Mouse (Mus musculus) left cerebral cortex, adult 2 months (tissue): ENCODE data around the gene Tmem229a. TPM values are rescaled to one million over a fixed set of nuclear protein-coding genes. Genes with fewer than 3 reads are reported as not detected.

Experiments
- DNase-seq, 2 experiments: peaks; one replicate each; pipeline ENCODE4 v3.0.0; 2021 to 2022; ENCODE audit warnings: low spot score in 2 of 2, mixed read lengths in 1 of 2; ENCODE audit errors: extremely low spot score in 1 of 2
- H3K27ac ChIP-seq: fragments of 200-600 bp; 2 replicates; pipeline ENCODE4 v1.8.1; 2022
- H3K4me3 ChIP-seq: fragments of 200-600 bp; 2 replicates; pipeline ENCODE4 v1.8.1; 2022
- CTCF ChIP-seq: fragments of 200-600 bp; IDR thresholded peaks from 2 replicates; pipeline ENCODE4 v1.8.1; 2022; ENCODE audit warnings: antibody characterized with exemption, mild to moderate bottlenecking, moderate library complexity
- intact Hi-C: fragments of 180-260 bp; cut with DNase I; formaldehyde crosslinking; loops from one replicate; pipeline ENCODE4 v1.15.1; 2025
- long read RNA-seq, 2 experiments: library from polyadenylated mRNA; stranded (forward); transcript quantifications; one replicate each; pipeline ENCODE4 v2.0.0; 2021; ENCODE audit warnings: borderline mapping rate in 2 of 2
- total RNA-seq, 2 experiments: library from RNA; stranded (reverse); gene quantifications; 2 replicates each; pipeline ENCODE4 v1.2.3; 2021

The Tmem229a gene
- 10 to 100 TPM; 38.9 to 44.8 TPM for total RNA-seq
- long read RNA-seq, experiment 1, full-length matches to known transcripts: 144 of 145 reads
- long read RNA-seq, experiment 1, partial matches to known transcripts: 0 of 145 reads
- long read RNA-seq, experiment 1, other reads (novel, unspliced or antisense): 1 of 145 reads
- long read RNA-seq, experiment 2, full-length matches to known transcripts: 210 of 212 reads
- long read RNA-seq, experiment 2, partial matches to known transcripts: 0 of 212 reads
- long read RNA-seq, experiment 2, other reads (novel, unspliced or antisense): 2 of 212 reads

DNA sequence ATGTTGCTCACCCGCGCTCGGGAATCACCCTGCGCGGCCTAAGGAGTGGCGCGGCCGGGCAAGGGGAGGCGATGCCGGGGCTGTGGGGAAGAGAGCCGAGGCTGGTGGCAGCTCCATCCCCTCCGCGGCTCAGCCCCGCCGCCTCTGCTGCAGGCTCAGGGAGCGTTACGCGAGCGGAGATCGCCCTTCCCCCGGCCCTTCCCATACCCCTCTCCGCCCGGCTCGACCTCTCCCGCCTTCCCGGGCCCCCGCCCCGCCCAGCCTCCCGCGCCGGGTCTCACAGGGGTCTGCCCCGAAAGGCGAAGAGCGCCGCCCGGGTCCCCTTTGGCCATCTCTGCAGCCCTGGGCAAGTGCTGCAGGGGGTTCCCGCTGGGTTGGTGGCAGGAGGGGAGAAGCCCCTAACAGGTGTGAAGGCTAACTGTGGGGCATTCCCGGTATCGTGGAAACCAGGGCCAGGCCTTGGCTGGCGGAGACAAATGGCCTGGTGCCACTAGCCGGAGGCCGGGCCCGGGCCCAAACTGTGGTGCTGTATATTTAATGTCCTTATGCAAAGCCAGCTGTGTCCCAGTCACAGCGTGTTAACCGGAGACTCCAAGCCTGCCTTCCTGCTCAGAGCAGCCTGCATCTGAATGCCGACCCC, at the start of gene Tmem229a:
Gene Tmem229a, minus strand, starts transcription at position 352 of the 640 bp plus-strand sequence.
- peak within 1 kb of the TSS; percentile 77 for H3K4me3 ChIP-seq
- DNase-seq: peak in 1 of 2 experiments; percentile 71
- intact Hi-C loops: loop anchor here (5.0 kb wide), 3 partner anchors 36 to 289 kb away; partner anchors contain the start of gene Wasl
- no peak for TF ChIP-seq CTCF
- peak within 1 kb of the TSS; percentile 98 for H3K27ac ChIP-seq

DNA sequence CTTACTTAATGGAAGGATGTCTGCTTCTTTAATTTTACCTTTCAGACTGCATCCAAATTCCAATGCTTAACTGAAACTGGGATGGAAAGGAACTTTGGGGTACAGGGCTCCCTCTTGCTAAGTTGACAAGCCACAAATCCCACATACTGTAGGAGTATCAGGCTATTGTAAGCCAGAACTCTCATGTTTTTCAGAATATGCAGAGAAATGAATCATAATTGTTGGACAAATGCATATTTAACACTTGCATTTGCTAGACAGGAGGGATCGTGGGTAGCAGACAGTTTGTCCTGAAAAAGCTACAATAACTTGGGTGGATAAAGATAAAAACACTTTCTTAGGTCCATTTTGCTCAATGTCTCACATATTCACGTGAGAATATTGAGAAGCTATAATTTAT, 37.7 kb upstream of the Tmem229a start:
- TF ChIP-seq CTCF: no peak
- intact Hi-C loops: loop anchor here (5.0 kb wide), 1 partner anchor 36 kb away; the partner anchor contains the start of gene Tmem229a
- no peak overlapping the region for H3K4me3 ChIP-seq
- H3K27ac ChIP-seq: no peak overlapping the region
- DNase-seq: no peak

DNA sequence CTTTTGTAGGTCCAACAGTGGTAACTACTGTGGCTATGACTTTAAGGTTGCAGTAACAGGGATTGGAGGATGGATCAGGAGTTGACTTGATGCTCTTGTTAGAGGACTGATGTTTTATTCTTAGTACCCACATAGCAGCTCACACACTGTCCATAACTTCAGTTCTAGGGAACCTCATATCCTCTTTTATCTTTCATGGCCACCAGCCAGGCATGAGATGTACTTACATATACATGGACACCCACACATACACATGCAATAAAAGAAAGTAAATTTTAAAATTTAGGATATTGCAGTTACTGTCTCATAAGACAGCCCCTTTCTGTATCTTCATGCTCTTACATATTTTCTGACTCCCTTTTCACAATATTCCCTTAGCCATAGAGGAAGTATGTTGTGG, 33.7 kb upstream of the Tmem229a start:
- no peak for DNase-seq
- intact Hi-C loops: loop anchor here (5.0 kb wide), 1 partner anchor 33 kb away; the partner anchor contains the start of gene Tmem229a
- TF ChIP-seq CTCF: no peak

DNA sequence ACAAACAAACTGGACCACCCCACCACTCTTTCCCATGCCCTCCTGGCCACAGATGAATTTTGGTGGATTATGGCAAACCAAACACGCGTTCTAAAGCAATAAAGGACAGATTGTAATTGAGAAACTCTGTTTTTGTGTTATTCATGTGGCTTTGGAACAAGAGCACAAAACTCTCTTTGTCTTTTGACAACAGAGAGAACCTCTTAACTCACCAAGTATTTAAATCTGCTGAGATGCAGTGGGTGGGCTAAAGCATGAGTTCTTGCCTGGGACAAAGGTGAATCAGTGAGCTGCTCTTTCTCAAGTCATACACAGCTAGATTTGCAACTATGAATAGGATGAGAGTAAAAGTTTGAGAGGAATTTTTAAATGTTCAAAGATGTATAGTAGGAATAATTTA, 20.1 kb upstream of the Tmem229a start:
- intact Hi-C loops: no loop called here
- no peak overlapping the region for H3K4me3 ChIP-seq
- DNase-seq: no peak
- no peak for TF ChIP-seq CTCF
- H3K27ac ChIP-seq: peak overlapping the region; percentile 7; the same call in 1 of the 2 replicates

More for the DNA sequence above, 33.7 kb upstream of the Tmem229a start:
- Histone ChIP-seq H3K27ac (no peak overlapping the region), H3K4me3 (no peak overlapping the region)

DNA sequence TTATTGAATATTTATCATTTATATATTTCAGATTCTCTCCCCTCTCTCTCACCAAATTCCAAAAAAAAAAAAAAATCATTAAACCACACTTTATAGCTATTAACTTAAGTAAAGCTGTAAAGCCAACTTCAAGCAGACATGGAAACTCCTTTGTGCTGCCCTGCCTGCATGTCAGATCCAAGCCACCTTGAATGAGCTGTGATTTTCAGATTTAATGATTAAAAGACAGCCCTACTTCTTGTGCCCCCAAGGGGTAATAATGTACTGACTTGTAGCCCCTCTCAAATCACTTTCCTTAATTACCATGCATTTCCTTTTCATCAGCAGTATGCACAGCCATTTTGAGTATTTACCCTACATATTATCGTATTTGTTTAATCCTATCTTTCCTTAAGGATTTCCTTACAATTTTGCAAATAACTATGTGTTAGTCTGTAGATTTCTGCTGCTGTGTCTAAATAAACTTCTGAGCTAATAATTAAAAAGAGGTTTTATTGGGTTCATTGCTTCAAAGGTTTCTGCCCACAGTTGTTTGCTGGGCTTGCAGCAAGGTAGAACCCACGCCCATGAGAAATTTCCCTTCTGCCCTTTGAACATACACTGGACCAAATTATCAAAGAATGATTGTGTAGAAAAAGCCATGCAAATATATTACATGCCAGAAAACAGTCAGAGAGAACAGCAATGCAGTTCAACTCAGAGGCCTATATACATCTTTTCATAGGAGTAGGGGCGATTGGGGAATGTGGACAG, 12.6 kb upstream of the Tmem229a start:
- Histone ChIP-seq H3K4me3 (no peak overlapping the region), H3K27ac (no peak overlapping the region)
- intact Hi-C loops: no loop called here
- no peak for DNase-seq
- TF ChIP-seq CTCF: no peak

DNA sequence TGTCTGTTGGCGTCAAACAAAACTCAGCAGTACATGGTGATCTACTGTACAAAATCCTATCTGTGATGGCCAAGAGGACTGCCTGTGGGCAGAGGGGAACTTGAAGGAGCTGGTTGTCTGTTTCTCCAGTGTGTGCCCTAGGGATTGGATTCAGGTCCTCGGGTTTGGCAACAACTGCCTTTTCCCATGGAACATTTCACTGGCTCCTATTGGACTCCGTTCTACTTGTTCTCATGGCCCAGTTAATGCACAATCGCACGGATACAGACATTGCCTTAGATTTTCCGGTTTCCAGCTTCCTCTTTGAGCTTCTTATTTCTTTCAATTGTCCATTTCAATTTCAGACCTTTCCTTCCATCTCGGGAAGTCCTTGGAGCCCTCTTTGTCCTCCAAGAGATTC, 11.6 kb upstream of the Tmem229a start:
- TF ChIP-seq CTCF: no peak

DNA sequence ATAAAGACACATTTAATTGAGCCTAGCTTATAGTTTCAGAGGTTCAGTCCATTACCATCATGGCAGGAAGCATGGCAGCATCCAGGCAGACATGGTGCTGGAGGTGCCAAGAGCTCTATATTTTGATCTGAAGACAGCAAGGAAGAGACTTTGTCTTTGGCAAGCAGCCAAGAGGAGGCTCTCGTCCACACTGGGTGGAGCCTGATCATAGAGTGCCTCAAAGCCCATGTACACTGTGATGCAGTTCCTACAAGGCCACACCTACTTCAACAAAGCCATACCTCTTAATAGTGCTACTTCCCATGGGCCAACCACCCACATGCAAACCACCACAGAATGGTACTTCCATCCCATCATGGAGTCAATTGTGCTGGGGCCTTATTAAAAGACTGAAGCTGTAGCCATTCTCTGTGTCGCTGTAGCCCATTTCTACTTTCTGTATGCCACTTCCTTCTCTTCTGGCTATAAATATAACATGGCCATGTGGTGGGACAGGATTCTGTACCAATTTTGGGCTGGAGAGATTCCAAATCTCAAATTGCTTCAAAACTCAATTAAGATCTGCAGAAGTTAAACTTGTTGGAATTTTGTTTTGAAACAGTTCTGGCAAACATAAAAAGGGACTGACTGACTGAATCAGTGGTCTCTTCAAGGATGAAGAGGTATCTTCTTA, 10.0 kb upstream of the Tmem229a start:
- TF ChIP-seq CTCF: no peak
- Histone ChIP-seq H3K27ac (no peak overlapping the region), H3K4me3 (no peak overlapping the region)
- no peak for DNase-seq
- intact Hi-C loops: no loop called here

More for the DNA sequence above, 11.6 kb upstream of the Tmem229a start:
- intact Hi-C loops: no loop called here
- Histone ChIP-seq H3K27ac (no peak overlapping the region), H3K4me3 (no peak overlapping the region)
- DNase-seq: no peak

DNA sequence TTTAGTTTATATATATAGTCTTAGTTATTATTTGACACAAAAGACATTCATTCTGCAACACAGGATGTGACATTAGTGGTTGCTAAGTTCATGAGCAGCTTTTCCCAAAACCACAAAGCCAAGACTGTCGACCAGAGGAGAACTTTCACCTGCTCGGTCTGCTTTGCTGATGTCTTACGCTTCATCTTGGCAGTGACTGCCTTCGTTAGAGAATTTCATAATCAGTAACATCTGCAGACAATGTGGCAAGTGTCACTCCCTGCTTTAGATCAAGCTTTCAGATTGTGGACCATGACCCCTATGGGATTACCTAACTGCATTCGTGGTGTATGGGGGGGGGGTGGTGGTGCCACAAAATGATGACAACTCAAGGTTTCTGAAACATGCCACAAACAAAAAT, 7.7 kb upstream of the Tmem229a start:
- no peak for DNase-seq
- Histone ChIP-seq H3K27ac (no peak overlapping the region), H3K4me3 (no peak overlapping the region)
- intact Hi-C loops: no loop called here
- no peak for TF ChIP-seq CTCF

DNA sequence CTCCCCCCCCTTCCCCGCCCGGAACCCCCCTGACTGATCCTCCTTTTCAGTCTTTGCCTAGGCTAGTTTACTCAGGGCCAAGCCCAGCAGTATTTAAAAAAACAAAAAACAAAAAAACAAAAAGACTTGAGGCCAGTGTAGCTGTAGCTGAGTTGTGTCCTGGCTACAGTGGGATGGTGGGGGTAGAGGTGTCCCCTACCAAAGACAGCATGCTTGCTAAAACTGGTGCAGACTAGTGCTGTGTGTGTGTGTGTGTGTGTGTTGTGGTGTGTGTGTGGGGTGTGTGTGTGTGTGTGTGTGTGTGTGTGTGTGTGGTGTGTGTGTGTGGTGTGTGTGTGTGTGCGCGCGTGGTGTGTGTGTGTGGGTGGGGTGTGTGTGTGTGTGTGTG, 483 bp upstream of the Tmem229a start:
- peak overlapping the region; percentile 98 for H3K27ac ChIP-seq
- TF ChIP-seq CTCF: no peak
- H3K4me3 ChIP-seq: peak overlapping the region; percentile 77
- DNase-seq: no peak
- intact Hi-C loops: loop anchor here (5.0 kb wide), 3 partner anchors 36 to 289 kb away; partner anchors contain the start of gene Wasl

DNA sequence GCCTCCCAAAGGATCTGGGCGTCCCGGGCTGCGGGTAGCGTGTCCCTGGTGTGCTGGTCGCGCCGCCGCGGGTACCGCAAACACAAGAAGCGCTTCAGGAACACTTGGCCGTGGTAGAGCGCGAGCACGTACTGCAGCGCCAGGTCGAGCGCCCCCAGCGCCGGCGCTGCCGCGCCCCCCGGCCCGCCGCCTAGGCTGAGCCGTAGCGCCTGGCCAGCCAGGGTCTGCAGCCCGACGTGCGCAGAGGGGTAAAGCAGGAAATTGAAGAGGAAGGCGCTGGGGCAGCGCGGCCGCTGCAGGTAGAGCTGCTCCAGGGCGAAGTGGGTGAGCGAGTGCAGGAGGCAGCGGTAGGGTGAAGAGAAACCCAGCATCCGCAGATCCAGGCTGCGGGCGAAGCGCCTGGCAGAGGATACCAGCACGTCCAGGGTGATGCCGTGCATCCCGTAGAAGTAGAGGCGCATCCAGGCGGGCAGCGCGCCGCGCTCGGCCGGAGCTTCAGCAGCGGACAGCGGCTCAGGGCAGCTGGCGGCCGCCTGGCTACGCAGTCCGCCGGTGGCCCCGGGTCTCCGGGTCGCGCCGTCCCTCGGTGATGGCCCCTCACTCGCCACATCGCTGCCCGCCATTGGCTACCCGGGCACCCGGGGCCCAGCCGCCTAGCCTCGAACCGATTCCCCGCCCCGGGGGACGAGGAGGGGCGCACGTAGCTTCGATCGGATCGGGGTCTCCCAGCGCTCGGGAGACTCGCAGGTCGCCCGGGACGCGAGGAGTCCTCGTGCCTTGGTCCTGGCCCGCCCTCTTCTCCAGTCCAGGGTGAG, 759 bp downstream of the Tmem229a start:
- DNase-seq: peak; percentile 65 to 73
- TF ChIP-seq CTCF: peak; percentile 25
- intact Hi-C loops: loop anchor here (5.0 kb wide), 3 partner anchors 37 to 288 kb away; partner anchors contain the start of gene Wasl
- Histone ChIP-seq H3K4me3 (peak overlapping the region; percentile 77), H3K27ac (peak overlapping the region; percentile 98)

DNA sequence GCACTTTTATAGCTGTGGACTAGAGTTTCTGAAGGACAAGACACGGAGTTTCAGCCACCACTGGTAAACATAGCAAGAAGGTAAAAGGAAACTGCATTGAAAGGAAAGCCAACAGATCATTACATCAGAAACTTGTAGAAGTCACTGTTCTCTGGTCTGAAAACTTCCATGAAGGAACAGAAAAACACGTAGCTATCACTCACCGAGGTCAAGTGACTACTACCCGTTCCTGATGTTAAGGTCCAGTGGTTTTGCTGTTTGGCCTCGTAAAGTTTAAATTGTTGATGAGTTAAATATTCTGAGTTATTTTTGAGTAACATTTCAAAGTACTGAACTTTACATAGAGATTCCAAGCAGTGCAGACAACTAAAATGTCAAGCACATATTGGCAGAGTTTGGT, 2.0 kb downstream of the Tmem229a start:
- no peak for DNase-seq
- intact Hi-C loops: no loop called here
- peak overlapping the region; percentile 77 for H3K4me3 ChIP-seq
- no peak for TF ChIP-seq CTCF
- no peak overlapping the region for H3K27ac ChIP-seq
